Mouse (Mus musculus): ENCODE data around the gene Foxg1.

The Foxg1 gene

GRCm38 (mm10) chr12:49386081-49386805 lies 3.8 kb downstream of the Foxg1 start:
- no peak for DNase-seq (ENCODE audit: low spot score)

- no peak for DNase-seq (ENCODE audit: low spot score)
Measured at GRCm38 (mm10) chr12:49387856-49388598, 5.6 kb downstream of the Foxg1 start.

- DNase-seq (ENCODE audit: low spot score): no peak
Measured at GRCm38 (mm10) chr12:49389666-49390065, 7.2 kb downstream of the Foxg1 start.

GRCm38 (mm10) chr12:49390257-49390656 lies 7.8 kb downstream of the Foxg1 start:
- DNase-seq (ENCODE audit: low spot score): no peak

- DNase-seq (ENCODE audit: low spot score): no peak
Measured at GRCm38 (mm10) chr12:49390926-49391304, 8.5 kb downstream of the Foxg1 start.

- peak; percentile 59 for DNase-seq (ENCODE audit: low spot score)
Measured at GRCm38 (mm10) chr12:49391305-49392040, 9.0 kb downstream of the Foxg1 start.

- DNase-seq (ENCODE audit: low spot score): no peak
Measured at GRCm38 (mm10) chr12:49392041-49392390, 9.6 kb downstream of the Foxg1 start.

- DNase-seq (ENCODE audit: low spot score): no peak
Measured at GRCm38 (mm10) chr12:49392876-49393275, 10.4 kb downstream of the Foxg1 start.

- DNase-seq (ENCODE audit: low spot score): no peak
Measured at GRCm38 (mm10) chr12:49393639-49394038, 11.2 kb downstream of the Foxg1 start.

GRCm38 (mm10) chr12:49394181-49394580 lies 11.7 kb downstream of the Foxg1 start:
- no peak for DNase-seq (ENCODE audit: low spot score)

GRCm38 (mm10) chr12:49394836-49395235 lies 12.4 kb downstream of the Foxg1 start:
- no peak for DNase-seq (ENCODE audit: low spot score)

- DNase-seq (ENCODE audit: low spot score): no peak
Measured at GRCm38 (mm10) chr12:49395969-49396368, 13.5 kb downstream of the Foxg1 start.

GRCm38 (mm10) chr12:49396776-49397175 lies 14.3 kb downstream of the Foxg1 start:
- no peak for DNase-seq (ENCODE audit: low spot score)

- DNase-seq (ENCODE audit: low spot score): no peak
Measured at GRCm38 (mm10) chr12:49397443-49398162, 15.1 kb downstream of the Foxg1 start.

GRCm38 (mm10) chr12:49398163-49398540 lies 15.7 kb downstream of the Foxg1 start:
- no peak for DNase-seq (ENCODE audit: low spot score)

GRCm38 (mm10) chr12:49398636-49399035 lies 16.2 kb downstream of the Foxg1 start:
- DNase-seq (ENCODE audit: low spot score): no peak

- no peak for DNase-seq (ENCODE audit: low spot score)
Measured at GRCm38 (mm10) chr12:49399611-49400010, 17.2 kb downstream of the Foxg1 start.

- no peak for DNase-seq (ENCODE audit: low spot score)
Measured at GRCm38 (mm10) chr12:49400036-49400852, 17.8 kb downstream of the Foxg1 start.

GRCm38 (mm10) chr12:49400853-49401118 lies 18.3 kb downstream of the Foxg1 start:
- DNase-seq (ENCODE audit: low spot score): no peak

GRCm38 (mm10) chr12:49401119-49401795 lies 18.8 kb downstream of the Foxg1 start:
- DNase-seq (ENCODE audit: low spot score): no peak

GRCm38 (mm10) chr12:49401796-49402130 lies 19.3 kb downstream of the Foxg1 start:
- DNase-seq (ENCODE audit: low spot score): no peak
